Mouse (Mus musculus): Measurements from ENCODE around the gene Mettl26. TPM values are rescaled to one million over a fixed set of nuclear protein-coding genes. Genes with fewer than 3 reads are reported as not detected.
A peak's percentile ranks its signal among the peaks of the same experiment; 100 is the strongest.

Gene Mettl26
- polyA plus RNA-seq, 1 experiment from 2014 or later: 60.1 TPM

DNA sequence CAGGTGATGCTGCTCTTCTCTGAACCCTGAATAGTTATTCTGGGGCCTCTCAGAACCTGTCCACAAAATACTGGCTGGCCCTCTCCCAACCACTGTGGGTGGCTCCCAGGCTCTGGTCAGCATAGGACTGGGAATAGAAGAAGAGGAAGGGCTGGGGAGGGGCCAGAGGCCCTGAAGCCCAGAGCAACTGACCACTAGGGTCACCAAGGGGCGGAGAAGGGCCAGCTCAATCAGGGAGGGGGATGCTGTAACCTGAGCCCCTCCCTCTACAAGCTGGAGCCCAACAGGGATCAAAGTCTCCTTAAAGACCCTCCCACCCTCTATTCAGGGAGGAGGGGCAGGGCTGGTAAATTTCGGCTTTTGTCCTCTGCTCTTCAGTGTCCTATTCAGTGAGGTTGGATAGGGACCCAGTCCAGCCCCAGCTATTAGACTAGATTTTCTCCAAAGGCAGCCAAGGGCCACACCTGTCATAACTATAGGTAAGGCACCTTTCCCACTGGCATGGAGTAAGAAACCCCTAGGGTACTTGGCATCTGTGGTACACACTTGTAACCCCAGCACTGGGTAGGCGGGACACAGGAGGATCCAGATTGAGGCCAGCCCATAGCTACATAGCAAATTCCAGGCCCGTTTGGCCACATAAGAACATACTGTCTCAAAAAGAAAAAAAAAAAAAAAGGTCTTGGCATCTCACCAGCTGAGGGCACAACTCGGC lies 5.5 kb downstream of the Mettl26 start, which contains the start of gene Wfikkn1:
Gene Wfikkn1 (minus strand): TSS at position 663 of the 715 bp plus-strand sequence.
- no peaks in the 10 kb centered on the region for H3K9me3 ChIP-seq
- peaks cover 60% of the 10 kb centered on the region for H3K36me3 ChIP-seq
- WGBS: 25% methylated on average over 5 of the region's 5 CpGs
- no peak within 1 kb of the TSS for H3K4me3 ChIP-seq (replicated peaks)
- no peak for ATAC-seq (ENCODE audit: insufficient number of reproducible peaks, insufficient read depth, low FRiP score, low TSS enrichment, low read depth)
- peaks cover 40% of the 10 kb centered on the region for H3K4me1 ChIP-seq (replicated peaks)
- no peak within 1 kb of the TSS for H3K9ac ChIP-seq (replicated peaks)
- H3K4me2 ChIP-seq: no peak within 1 kb of the TSS
- H3K27me3 ChIP-seq: no peaks in the 10 kb centered on the region
- peak within 1 kb of the TSS; percentile 53 for H3K27ac ChIP-seq

DNA sequence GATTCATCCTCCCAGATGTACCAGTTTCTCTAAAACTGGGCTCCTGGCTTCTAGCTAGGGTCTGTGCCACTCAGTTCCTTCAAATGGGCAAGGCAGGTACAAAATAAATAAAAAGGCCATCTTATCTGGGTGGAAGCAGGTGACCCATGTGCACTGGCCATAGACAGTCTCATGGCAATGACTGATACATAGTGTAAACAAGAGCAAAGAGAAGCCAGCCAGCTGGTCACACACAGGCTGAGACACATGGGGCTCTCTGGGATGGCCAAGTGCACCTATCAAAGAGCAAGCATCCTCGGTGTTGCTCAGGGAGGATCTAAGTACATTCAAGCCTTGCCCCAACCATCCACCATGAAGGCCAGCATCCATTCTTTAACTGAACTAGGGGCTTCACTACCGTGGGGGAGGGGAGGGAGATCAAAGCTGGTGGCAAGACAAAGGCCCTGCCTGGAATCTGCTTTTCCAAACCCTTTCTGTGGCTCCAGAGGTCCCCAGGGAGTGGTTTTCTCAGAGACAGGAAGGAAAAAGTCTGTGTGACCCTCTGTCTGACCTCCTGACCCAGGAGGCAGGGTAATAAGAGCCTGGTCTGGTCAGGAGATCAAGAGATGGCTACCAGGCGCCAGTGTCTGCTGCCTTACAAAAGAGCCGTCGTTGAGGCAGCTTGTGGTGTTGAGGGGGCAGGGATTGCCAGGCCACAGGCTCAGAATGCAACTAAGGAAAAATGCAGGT lies 6.2 kb downstream of the Mettl26 start:
- H3K4me1 ChIP-seq (replicated peaks): peaks cover 35% of the 10 kb centered on the region
- H3K9me3 ChIP-seq: no peaks in the 10 kb centered on the region
- ATAC-seq (ENCODE audit: insufficient number of reproducible peaks, insufficient read depth, low FRiP score, low TSS enrichment, low read depth): no peak
- no peaks in the 10 kb centered on the region for H3K27me3 ChIP-seq
- peaks cover 60% of the 10 kb centered on the region for H3K36me3 ChIP-seq
- 8% methylated on average over 5 of the region's 5 CpGs for WGBS
- no peak overlapping the region for H3K4me3 ChIP-seq (replicated peaks)
- no peak overlapping the region for H3K4me2 ChIP-seq
- H3K27ac ChIP-seq: peak overlapping the region; percentile 53; the same call in 1 of the 2 replicates
- H3K9ac ChIP-seq (replicated peaks): no peak overlapping the region

DNA sequence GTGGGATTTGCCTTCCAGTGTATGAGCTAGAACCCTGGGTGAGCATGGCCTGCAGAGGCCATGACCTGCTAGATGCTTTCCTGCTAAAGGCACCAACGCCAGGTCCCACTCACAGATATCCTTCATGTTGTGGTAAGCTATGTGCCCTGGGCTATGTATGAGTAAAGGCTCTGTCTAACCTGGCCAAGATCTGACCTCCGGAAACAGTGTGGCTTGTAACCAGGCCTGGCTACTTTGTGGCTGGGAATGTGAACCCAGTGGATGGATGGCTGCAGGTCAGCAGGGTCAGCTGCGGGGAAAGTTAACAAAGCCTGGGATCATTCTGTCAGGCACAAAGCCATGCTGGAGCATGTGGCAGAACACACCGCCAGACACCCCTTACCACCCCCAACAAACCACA lies 6.8 kb downstream of the Mettl26 start:
- Histone ChIP-seq H3K27ac (peak overlapping the region; percentile 53), H3K9me3 (no peaks in the 10 kb centered on the region), H3K4me3 (replicated peaks) (no peak overlapping the region), H3K4me2 (no peak overlapping the region), H3K27me3 (no peaks in the 10 kb centered on the region), H3K36me3 (peaks cover 60% of the 10 kb centered on the region), H3K4me1 (replicated peaks) (peaks cover 29% of the 10 kb centered on the region), H3K9ac (replicated peaks) (no peak overlapping the region)
- WGBS: 15% methylated on average over 4 of the region's 4 CpGs
- ATAC-seq (ENCODE audit: insufficient number of reproducible peaks, insufficient read depth, low FRiP score, low TSS enrichment, low read depth): no peak

DNA sequence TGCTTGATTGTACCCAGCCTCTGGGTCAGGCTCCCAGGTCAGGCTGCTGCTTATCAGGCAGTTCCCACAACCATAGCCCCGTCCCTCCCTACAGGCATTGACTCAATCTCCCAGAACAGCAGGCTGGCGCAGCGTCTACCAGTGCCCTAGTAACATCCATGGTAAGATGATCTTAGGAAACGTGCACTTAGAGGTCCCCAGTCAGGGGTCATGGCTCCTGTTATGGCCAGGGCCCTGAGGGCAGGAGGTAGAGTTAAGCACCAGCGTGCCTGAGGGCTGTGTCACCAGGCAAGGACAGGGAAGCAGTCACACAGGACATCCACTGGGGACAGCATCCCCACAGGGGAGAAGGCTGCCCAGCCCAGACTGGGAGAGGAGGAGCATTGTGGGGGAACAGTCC lies 7.4 kb downstream of the Mettl26 start:
- H3K4me1 ChIP-seq (replicated peaks): peaks cover 24% of the 10 kb centered on the region
- H3K4me3 ChIP-seq (replicated peaks): no peak overlapping the region
- H3K9me3 ChIP-seq: no peaks in the 10 kb centered on the region
- H3K27me3 ChIP-seq: no peaks in the 10 kb centered on the region
- no peak overlapping the region for H3K4me2 ChIP-seq
- WGBS: 23% methylated on average over 5 of the region's 5 CpGs
- H3K36me3 ChIP-seq: peaks cover 60% of the 10 kb centered on the region
- no peak for ATAC-seq (ENCODE audit: insufficient number of reproducible peaks, insufficient read depth, low FRiP score, low TSS enrichment, low read depth)
- H3K27ac ChIP-seq: no peak overlapping the region
- H3K9ac ChIP-seq (replicated peaks): no peak overlapping the region

DNA sequence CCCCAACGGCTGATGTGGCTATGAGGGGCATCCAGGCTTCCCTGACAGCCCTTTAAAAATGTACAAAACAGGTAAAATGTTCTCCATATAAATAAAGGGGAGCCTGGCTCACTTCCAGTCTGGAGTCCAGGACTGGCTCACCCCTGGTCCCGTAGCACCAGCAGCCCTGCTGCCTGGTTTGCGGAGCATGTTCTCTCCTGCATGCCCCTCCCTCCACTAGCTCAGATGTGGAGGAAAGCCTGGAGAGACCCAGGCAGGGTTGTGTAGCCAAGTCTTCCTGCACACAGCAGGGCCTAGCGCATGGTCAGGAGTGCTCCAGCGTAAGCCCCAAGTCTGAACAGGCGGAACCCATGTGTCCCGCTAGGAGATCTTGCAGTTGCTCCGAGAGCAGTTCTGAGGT lies 8.4 kb downstream of the Mettl26 start:
- no peak overlapping the region for H3K9ac ChIP-seq (replicated peaks)
- H3K36me3 ChIP-seq: peaks cover 62% of the 10 kb centered on the region
- H3K4me2 ChIP-seq: no peak overlapping the region
- no peak for ATAC-seq (ENCODE audit: insufficient number of reproducible peaks, insufficient read depth, low FRiP score, low TSS enrichment, low read depth)
- H3K27me3 ChIP-seq: no peaks in the 10 kb centered on the region
- no peak overlapping the region for H3K4me3 ChIP-seq (replicated peaks)
- no peaks in the 10 kb centered on the region for H3K9me3 ChIP-seq
- 86% methylated on average over 8 of the region's 8 CpGs for WGBS
- H3K27ac ChIP-seq: no peak overlapping the region
- H3K4me1 ChIP-seq (replicated peaks): peaks cover 24% of the 10 kb centered on the region

DNA sequence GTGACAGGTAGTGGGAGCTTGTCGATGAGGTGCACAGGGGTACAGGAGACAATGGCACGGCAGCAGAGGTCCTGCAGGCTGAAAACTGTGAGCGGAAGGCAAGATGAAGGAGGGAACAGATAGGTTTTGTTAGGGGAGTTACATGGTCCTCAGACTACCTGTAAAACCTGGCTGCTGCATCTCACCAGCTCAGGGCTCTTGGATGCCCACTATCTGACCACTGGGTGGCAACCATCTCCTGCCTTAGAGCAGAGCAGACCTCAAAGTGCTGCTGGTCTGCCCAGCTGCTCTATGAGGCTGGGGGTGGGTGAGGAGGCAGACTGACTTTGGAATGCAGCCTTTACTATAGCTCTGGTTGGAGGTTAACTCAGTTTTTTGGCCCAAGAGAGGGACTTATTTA lies 8.9 kb downstream of the Mettl26 start:
- no peaks in the 10 kb centered on the region for H3K27me3 ChIP-seq
- H3K4me3 ChIP-seq (replicated peaks): no peak overlapping the region
- no peak overlapping the region for H3K27ac ChIP-seq
- peaks cover 24% of the 10 kb centered on the region for H3K4me1 ChIP-seq (replicated peaks)
- no peak overlapping the region for H3K4me2 ChIP-seq
- peaks cover 62% of the 10 kb centered on the region for H3K36me3 ChIP-seq
- no peak for ATAC-seq (ENCODE audit: insufficient number of reproducible peaks, insufficient read depth, low FRiP score, low TSS enrichment, low read depth)
- WGBS: 97% methylated on average over 3 of the region's 3 CpGs
- no peaks in the 10 kb centered on the region for H3K9me3 ChIP-seq
- no peak overlapping the region for H3K9ac ChIP-seq (replicated peaks)

DNA sequence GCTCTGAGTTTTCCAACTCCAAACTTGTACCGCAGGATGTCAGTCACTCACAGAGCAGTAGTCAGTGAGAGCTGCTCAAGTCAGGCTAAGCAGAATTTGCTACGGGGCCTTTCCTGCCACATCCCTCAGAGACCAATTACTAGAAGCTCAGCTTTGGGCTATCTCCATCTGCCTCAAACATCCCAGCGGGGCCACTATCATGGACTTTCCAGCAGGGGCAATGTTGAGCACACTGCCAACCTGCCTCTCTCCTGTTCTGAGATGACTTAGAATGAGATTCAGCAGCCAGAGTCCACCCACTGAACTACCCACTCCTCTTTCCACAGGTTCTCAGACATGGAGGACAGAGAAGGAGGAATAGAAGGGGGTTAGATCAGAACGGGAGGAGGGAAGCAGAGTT lies 10.8 kb downstream of the Mettl26 start:
- 64% methylated on average over 4 of the region's 4 CpGs for WGBS
- H3K9ac ChIP-seq (replicated peaks): no peak overlapping the region
- no peak overlapping the region for H3K27ac ChIP-seq
- H3K9me3 ChIP-seq: no peaks in the 10 kb centered on the region
- H3K27me3 ChIP-seq: no peaks in the 10 kb centered on the region
- H3K36me3 ChIP-seq: peaks cover 69% of the 10 kb centered on the region
- no peak overlapping the region for H3K4me2 ChIP-seq
- no peak for ATAC-seq (ENCODE audit: insufficient number of reproducible peaks, insufficient read depth, low FRiP score, low TSS enrichment, low read depth)
- peaks cover 17% of the 10 kb centered on the region for H3K4me1 ChIP-seq (replicated peaks)
- no peak overlapping the region for H3K4me3 ChIP-seq (replicated peaks)

DNA sequence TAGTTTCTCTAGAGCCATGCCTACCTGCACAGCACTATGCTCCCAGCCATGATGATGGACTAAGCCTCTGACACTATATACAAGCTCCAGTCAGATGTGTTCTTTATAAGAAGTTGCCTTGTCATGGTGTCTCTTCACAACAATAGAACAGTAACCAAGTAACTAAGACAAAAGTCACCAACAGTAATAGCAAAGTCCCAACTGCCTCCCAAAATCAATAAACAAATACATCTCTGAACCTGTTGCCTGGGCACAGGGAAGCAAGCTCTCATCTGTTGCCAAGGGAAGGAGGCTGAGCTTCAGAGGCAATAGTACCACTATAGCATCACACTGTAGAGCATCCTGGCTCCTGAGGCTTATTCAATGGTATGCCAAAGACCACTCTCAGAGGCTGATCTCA lies 11.9 kb downstream of the Mettl26 start:
- H3K9me3 ChIP-seq: no peaks in the 10 kb centered on the region
- no peak overlapping the region for H3K27ac ChIP-seq
- ATAC-seq (ENCODE audit: insufficient number of reproducible peaks, insufficient read depth, low FRiP score, low TSS enrichment, low read depth): no peak
- peaks cover 6% of the 10 kb centered on the region for H3K4me1 ChIP-seq (replicated peaks)
- no peaks in the 10 kb centered on the region for H3K27me3 ChIP-seq
- no peak overlapping the region for H3K4me3 ChIP-seq (replicated peaks)
- H3K4me2 ChIP-seq: no peak overlapping the region
- peaks cover 73% of the 10 kb centered on the region for H3K36me3 ChIP-seq
- no peak overlapping the region for H3K9ac ChIP-seq (replicated peaks)

DNA sequence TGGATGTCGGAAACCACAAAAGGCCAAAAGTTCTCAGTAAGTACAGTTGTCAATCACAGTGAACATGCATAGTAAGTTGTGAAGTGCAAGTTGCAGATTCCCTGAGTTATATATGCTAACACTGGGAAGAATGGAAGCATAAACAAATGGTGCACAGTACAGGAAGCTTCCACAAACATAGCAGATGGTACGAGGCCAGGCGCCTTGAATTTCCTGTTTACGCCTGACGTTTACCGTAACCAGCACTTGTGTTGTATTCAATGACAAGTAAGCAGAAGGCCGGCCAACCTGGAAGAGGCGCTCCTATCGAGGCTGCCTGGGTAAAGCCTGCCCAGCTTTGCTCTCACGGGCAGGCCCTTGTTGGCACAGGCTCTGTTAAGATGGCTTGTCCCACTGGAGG lies 12.6 kb downstream of the Mettl26 start:
- 90% methylated on average over 10 of the region's 10 CpGs for WGBS
- peaks cover under 1% of the 10 kb centered on the region; the same call in 1 of the 2 replicates for H3K4me1 ChIP-seq (replicated peaks)
- H3K36me3 ChIP-seq: peaks cover 66% of the 10 kb centered on the region
- H3K27me3 ChIP-seq: no peaks in the 10 kb centered on the region
- H3K4me2 ChIP-seq: no peak overlapping the region
- no peak overlapping the region for H3K9ac ChIP-seq (replicated peaks)
- H3K27ac ChIP-seq: no peak overlapping the region
- no peaks in the 10 kb centered on the region for H3K9me3 ChIP-seq
- H3K4me3 ChIP-seq (replicated peaks): no peak overlapping the region
- no peak for ATAC-seq (ENCODE audit: insufficient number of reproducible peaks, insufficient read depth, low FRiP score, low TSS enrichment, low read depth)

DNA sequence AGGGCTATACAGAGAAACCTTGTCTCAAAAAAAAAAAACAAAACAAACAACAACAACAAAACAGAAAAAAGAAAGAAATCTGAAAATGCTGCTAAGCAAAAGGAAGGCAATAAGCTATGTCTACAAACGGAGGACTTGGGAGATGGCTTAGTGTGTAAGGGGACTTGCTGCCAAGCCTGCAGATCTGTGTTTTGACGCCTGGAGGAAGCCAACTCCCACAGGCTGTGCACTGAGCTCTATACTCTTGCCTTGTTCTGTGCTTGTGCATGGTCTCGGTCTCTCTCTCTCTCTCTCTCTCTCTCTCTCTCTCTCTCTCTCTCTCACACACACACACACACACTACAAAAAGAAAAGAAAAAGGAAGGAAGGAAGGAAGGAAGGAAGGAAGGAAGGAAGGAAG lies 14.0 kb downstream of the Mettl26 start:
- Histone ChIP-seq H3K4me2 (no peak overlapping the region), H3K4me1 (replicated peaks) (no peaks in the 10 kb centered on the region), H3K27ac (no peak overlapping the region), H3K9ac (replicated peaks) (no peak overlapping the region), H3K9me3 (no peaks in the 10 kb centered on the region), H3K27me3 (no peaks in the 10 kb centered on the region), H3K4me3 (replicated peaks) (no peak overlapping the region), H3K36me3 (peaks cover 53% of the 10 kb centered on the region)
- ATAC-seq (ENCODE audit: insufficient number of reproducible peaks, insufficient read depth, low FRiP score, low TSS enrichment, low read depth): no peak
- WGBS: 87% methylated on average over 3 of the region's 3 CpGs

DNA sequence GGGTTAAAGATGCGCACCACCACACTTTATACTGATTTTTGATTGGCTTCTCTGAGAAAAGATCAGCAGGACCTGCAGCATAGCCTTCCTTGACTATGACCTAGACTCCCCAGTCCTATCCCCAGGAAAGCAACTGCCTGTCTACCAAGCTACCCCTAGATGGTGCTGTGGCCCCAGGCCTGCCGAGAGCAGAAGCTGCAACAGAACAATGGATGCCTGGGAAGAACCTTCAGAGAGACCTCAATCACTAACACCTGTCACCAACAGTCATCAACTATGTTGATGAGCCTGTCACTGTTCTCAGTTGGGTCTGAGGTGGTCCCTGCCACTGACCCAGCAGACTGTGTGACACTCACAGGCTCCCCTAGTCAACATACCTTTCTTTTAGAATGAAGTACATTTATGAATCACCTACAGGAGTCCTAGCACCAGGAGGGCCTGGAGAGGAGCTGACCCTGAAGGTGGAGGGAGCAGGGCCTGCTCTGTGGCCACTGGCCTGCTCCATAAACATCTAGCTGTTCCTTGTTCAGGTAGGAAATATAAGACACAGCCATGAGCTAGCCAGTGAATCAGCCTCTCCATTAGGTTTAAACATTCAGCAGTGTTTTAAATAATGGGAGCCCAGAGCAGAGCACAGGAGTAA lies 19.2 kb downstream of the Mettl26 start:
- Histone ChIP-seq H3K27me3 (no peaks in the 10 kb centered on the region), H3K9me3 (no peaks in the 10 kb centered on the region), H3K36me3 (peaks cover 21% of the 10 kb centered on the region), H3K9ac (replicated peaks) (no peak overlapping the region), H3K4me2 (no peak overlapping the region), H3K27ac (peak overlapping the region; percentile 45; the same call in 1 of the 2 replicates), H3K4me3 (replicated peaks) (no peak overlapping the region), H3K4me1 (replicated peaks) (no peaks in the 10 kb centered on the region; the same call in 1 of the 2 replicates)
- 39% methylated on average over 2 of the region's 2 CpGs for WGBS
- 0 out of 2 replicates have a peak, but pooled peaks have one; percentile 71 for ATAC-seq (ENCODE audit: insufficient number of reproducible peaks, insufficient read depth, low FRiP score, low TSS enrichment, low read depth)

Data from limb, embryonic 12.5 days (tissue).